Mouse (Mus musculus) hematopoietic stem cell, adult 5-6 weeks (primary cell): ENCODE results near the gene Smco4. TPM values are rescaled to one million over a fixed set of nuclear protein-coding genes. Genes with fewer than 3 reads are reported as not detected.
"Not testable (repeated sequence)": the region's sequence is repeated elsewhere in the genome, so short reads cannot be mapped to it uniquely, and the experiment has no call there.

ENCODE experiments used
- ATAC-seq, 2 experiments: fragments of 125-278 bp in 1 of 2; replicated peaks in 1 of 2; 2 replicates each; pipeline ENCODE4 v1.8.0; 2016 to 2017; ENCODE audit warnings: inconsistent platforms in 2 of 2, mild to moderate bottlenecking in 2 of 2, moderate number of reproducible peaks in 2 of 2, low read depth in 1 of 2, moderate TSS enrichment in 1 of 2; ENCODE audit not compliant: low FRiP score in 2 of 2, poor library complexity in 2 of 2, severe bottlenecking in 2 of 2, insufficient read depth in 1 of 2, low TSS enrichment in 1 of 2
- total RNA-seq: library from RNA; stranded (forward); fragments of 172-1452, 232-1000 nt; gene quantifications from 2 replicates; pipeline ENCODE4 v1.2.3, GENCODE M21; 2017

Gene Smco4
- total RNA-seq = 9.8 and 15.5 TPM in 2 replicates

DNA sequence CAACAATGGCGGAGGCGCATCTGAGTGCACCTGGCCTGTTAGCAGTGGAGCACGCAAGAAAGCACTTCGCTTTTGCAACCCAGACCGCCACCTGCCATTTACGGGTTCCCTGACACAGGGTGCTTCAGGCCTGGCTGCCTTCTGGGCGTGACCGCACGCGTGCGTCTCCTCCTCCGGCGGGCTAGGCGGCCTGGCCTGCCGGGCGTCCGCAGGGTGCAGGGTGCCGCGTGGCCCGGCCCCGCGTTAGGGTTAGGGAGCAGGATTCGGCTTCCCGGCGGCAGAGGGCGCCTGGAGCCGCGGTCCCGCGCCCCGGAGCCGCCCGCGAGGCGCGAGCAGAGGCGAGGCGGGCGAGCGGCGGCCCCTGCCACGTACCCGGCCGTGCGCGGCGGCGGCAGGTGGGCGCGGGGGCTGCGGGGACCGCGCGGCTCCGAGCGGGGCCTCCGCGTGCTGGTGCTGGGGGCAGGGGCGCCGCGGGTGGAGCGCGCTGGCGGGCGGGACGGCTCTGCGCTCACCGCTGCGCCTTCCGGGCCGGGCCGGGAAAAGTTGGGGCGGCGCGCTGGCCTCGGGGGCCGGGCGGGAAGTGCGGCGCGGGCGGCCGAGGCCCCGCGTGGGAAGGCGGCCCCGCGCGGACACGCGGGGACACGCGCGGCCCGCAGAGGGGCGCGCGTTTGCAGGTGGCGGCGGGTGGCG is at the start of gene Smco4:
Smco4 (plus strand) TSS at position 198 of the 690 bp plus-strand sequence.
- peak; percentile 82 to 86 for ATAC-seq

DNA sequence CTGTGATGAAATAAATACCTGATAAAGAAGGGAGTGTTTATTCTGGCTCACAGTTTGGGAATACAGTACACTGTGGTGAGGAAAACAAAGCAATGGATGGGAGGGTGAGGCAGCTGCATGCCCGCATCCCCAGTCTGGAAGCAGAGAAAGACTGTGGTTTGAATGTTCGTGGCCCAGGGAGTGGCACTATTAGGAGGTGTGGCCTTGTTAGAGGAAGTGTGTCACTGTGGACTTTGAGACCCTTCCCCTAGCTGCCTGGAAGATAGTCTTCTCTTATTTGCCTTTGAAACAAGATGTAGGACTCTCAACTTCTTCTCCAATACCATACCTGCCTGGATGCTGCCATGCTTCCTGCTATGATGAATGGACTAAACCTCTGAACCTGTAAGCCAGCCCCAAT is 45.8 kb upstream of the Smco4 start:
- no peak for ATAC-seq

DNA sequence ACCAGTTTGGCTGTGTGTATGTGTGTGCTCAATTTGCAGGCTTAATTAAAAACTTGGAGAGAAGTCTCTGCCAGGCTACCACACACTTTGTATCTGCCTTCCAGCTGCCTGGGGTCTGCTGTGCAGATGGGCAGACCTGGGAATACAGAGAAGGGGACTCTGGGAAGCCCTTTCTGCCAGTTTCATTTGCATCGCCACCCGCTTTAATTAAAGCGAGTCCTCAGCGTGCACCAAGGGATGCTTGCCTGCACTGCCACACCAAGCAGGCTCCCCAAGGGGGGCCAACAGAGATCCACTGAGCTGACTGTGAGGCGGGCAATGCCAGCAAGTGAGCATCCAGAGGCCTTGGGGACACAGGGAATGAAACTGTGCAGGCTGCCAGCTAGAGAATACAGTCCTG is 42.3 kb upstream of the Smco4 start:
- ATAC-seq = no peak

DNA sequence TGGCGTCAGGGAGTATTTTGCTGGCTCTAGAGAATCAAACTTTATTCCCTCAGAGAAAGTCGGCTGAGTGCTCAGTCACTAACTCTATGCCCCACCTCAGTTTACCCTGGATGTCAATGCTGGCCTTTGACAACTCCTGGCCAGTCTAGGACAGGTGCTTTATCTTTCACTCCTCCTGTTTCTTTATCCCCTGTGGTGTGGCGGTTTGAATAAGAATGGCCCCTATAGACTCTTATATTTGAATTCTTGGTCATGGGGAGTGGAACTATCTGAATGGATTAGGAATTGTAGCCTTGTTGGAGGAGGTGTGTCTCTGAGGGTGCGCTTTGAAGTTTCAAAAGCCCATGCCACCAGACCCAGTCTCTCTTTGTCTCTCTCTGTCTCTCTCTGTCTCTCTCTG is 21.0 kb upstream of the Smco4 start:
- ATAC-seq = no peak

DNA sequence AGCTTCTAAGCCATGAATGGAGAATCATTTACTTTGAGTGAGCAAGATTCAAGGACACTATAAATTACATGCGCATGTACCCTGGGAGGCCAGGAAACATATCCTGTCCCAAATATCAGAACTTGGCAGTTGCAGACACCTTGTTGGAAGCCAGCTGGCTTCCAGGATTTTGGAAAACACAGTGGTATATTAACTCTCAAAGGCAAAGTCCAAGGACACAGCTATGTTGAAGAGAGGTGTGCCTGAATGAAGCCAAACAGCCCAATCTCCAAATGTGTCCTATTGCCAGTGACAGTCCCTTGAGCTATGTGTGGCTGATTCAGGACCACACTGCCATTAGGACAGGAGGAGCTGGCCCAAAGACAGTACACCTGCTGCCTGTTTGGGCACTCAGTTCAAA is 20.0 kb upstream of the Smco4 start:
- ATAC-seq = no peak

DNA sequence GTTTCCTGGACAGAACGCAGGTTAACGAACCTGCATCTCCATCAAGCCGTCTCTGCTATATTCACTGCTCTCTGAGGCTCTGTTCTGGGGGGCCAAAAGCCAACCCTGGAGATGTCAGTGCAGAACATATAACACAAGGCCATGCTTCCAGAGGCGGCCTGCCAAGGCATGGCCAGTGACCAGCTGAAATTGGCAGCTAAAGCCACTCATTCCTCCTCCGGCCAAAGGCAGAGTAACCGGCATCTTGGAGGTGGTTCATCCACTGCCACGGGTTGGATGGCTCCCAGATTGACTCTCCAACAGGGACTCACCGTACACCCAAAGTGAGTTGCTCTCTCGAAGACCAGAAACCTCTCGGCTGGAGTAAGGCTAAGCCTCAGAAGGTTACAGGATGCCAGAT is 15.7 kb upstream of the Smco4 start:
- ATAC-seq = no peak

DNA sequence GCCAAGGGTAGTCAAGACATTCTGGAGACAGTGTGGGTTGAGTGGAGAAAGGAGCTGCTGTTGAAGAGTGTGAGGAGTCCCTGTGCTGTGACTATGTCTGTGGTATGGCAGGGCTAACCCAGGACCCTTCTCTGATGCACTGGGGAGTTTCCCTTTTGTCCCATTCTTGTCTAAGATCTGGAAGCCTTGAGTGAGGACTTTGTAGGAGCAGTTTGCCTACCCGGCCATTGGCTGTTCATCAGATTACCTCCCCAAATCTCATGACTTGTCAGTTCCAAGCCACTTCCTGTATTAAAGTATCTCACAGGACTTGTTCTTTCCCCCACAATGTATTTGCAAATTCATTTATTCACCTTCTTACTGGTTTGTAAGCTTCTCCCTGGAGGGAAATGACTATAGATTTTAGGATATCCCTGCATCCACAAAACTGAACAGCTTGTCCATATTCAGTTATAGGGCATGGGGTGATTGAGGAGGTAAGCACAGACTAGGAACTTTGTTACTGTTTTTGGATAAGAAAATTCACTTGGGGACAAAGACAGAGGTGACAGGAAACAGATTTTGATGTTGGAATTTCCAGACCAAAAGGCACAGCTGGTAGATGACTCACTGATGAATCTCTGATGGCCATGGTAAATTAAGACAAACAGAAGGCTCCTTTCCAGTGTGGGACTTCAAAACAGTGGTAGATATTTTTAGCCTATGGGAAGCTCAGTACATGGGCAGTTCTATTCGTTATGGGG is 5.4 kb upstream of the Smco4 start:
- ATAC-seq = peak in 1 of 2 experiments; percentile 31; a peak in 2 of 4 replicates

DNA sequence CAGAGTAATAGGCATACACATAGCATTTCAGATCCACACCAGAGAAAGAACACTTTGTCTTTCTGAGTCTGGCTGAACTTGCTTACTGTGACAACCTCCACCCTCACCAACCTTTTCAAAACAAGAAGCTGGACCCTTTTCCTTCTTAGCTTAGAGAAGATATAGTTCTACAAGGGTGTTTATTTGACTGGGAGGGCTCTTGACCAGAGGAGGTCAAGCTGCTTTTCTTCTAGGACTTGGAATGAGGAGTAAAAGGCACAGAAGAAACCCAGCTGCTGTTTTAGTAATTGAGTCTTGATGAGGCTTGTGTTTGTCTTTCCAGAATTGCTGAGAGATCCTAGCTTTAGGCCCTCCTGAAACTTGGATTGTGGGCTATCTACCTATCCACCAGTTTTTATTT is 3.9 kb upstream of the Smco4 start:
- no peak for ATAC-seq

DNA sequence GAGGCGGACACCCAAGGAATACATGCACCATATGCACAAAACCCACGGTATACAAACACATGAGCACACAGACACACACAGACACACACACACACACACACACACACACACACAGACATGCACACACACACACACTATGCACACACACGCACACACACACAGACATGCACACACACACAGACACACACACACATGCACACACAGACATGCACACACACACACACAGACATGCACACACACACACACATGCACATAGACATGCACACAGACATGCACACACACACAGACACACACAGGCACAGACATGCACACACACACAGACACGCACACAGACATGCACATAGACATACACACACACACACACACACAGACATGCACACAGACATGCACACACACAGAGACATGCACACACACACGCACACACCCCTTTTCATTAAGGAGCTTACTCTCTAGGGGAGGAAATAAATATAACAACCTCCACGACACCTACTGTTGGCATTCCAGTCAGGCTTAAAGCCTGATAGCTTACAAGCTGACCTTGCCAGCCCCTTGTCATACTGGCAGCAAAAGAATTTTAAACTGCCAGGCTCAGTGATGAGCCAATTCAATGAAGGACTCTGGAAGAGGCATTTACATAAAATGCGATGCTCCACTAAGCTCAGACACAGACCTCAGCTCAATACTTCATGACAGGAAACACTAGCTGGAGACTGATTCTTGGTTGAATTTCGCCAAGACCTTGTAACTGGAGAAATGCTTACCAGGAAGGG is 2.7 kb upstream of the Smco4 start:
- no peak for ATAC-seq

DNA sequence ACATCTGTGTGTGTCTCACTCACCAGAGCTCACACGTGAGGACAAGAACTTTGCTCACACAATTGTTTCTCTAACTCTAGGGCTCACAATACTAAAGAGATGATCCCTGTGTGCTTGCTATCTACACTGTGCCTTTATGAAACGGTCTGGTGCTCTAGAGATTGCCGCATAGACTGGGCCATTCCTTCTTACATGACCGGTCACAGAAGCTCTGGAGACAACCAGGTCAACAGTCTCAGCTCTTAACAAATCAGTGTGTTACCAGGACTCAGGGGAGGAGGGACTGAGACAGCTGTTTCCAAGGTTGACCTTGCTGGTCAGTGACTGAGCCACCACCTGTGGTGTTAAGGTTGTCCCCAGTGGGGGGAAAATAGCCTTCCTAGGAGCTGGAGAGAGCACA is 1.5 kb upstream of the Smco4 start:
- no peak for ATAC-seq

DNA sequence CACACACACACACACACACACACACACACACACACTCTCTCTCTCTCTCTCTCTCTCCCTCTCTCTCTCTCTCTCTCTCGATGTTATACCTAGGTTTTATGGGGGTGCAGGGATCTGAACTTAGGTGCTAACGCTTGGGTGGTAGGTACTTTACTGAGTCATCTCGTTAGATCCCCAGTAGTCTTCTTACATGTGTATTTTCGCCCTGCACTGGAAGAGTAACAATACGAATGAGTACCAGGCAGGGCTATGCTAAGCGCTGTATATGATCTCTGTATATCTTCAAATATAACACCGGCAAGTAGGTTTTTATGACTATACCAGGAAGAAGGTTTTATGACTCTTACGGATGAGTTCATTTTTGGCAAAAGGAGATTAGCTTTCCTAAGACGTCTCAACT is 831 bp upstream of the Smco4 start:
- ATAC-seq = no peak

DNA sequence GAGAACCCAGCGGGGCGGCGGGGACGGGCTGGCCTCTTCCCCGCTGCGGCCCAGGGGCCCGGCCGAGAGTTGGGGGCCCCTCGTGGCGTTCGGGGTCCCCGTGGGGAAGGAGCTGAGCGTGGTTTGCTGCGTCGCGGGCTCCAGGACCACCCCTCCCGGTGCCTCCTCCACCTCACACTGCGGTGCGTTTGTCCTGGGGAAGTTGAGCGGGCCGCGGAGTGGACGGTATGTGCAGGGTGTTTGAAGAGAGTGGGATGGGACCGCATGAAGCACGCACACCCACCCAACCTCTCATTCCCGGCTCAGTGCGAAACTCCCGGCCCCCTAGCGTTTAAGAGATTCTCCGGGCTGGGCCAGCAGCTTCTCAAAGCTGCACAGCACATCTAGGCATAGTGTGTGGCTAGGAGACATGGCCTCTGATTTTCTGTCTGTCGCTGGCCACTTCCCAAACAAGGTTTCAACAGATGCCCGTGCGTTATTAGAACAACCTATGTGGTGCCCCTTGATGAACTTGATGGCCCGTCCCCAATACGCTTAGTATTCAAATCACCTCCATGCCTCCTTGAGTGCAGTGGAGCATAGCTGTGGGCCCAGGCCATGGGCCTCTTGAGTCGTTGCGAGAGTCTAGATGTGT is 810 bp downstream of the Smco4 start:
- ATAC-seq = peak; percentile 57 to 66

DNA sequence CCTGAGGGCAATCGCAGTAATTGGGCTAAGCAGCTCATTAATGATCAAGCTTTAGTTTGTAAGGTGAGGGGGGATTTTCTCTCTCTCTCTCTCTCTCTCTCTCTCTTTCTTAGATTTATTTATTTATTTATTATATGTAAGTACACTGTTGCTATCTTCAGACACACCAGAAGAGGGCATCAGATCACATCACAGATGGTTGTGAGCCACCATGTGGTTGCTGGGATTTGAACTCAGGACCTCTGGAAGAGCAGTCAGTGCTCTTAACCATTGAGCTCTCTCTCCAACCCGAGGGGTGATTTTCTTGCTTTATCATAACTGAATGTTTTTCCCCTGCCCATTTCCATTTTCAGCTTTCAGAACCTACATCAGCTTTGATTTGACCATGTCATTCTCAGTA is 2.0 kb downstream of the Smco4 start:
- ATAC-seq = not testable (repeated sequence)

DNA sequence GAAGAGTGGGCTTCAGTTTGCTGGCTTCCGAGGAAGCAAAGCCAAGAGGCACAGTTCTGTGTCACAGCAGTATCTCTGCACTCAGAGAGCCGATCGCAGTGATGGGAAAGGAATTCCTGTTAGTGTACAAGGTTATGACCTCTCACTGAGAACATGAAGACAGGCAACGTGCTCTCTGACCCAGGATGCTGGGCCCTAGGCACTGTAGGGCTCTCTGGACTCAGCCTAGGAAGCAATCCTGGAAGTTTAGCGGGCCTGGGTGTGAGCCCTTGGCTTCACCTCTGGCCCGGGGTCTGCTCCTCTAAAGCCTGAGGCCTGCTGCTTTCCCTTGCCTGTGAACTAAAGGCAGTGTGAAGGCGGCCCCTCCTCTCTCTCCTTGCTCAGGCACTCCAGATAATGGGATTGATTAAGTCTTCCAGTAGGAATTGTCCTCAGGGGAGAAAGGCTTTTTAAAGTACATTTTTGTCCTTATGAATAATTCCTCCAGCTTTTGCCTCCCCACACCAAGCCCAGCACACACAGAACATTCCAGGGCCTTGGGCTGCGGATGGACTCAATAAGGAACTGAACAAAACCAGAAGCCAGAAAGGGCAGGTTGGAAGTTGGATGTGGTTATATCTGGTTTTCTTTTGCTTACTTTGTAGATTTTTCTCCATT is 2.8 kb downstream of the Smco4 start:
- ATAC-seq = no peak

DNA sequence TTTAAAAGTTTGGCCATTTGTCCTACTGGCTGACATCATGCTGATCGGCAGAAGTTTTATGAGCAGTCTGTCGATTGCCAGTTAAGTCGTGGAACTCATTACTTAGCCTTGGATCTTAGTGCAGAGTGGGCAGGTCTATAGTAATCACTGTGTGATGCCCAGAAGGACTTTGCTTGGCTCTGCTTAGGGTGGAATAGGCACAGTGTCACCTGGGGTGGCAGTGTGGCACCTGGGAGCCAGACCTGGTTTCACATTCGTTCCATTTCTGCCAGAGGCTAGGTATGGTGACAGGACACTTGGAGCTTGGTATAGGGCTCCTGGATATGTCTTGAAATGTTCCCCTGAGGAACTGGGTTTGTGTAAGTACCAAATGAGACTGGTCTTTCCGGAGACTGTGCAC is 6.8 kb downstream of the Smco4 start:
- no peak for ATAC-seq

DNA sequence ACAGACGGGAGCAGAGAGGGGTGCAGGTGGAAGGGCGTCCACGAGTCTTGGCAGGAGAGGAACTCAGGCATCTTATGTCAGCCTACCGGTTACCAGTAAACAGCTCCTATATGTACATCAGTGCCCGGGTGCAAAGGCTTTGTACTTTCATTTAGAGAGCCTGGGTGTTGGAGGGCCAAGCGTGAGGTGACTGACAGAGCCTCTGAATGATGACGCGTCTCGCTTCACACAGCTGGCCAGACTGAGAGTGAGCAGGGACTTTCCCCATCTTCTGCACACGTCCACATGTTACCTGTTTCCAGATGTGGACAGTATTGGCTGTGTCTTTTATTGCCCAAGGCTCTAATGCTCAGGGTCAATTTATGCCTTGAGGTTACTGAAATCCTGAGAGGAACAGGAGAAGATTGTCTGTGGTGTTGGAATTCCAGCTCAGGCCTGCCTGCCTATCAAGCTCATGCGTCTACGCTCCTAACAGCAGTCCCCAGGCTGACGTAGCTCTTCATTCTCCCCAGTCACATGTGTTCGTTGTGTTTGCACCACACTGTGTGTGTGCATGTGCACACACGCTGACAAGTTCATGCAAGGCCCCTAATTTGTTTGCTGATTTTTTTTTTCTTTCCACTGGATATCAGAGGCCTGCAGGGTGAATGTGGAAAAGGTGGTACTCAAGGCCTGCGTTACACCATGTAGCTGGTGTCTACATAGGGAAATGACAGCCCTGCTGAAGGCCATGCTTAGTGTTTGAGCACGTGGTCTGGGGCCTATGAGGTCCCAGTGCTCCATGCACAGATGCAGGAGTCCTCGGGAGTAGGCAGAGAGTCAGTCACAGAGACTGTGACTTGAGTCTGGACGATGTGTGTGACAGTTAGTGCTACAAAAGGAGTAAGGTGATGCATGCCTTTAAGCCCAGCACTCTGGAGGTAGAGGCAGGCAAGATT is 8.4 kb downstream of the Smco4 start:
- ATAC-seq = no peak
